Mouse (Mus musculus) central nervous system, embryonic 18 days (tissue): Measurements from ENCODE around the gene Olfr55. TPM values are rescaled to one million over a fixed set of nuclear protein-coding genes. Genes with fewer than 3 reads are reported as not detected.

ENCODE experiments used
- polyA plus RNA-seq: library from polyadenylated mRNA; depleted of rRNA; stranded (reverse); fragments of >200 nt; gene quantifications from 2 replicates; pipeline ENCODE4 v1.2.3, GENCODE M21; 2012; rRNA removed

Gene Olfr55
- 0.01 TPM in 1 of 2 replicates, not detected in the other for polyA plus RNA-seq

GRCm38 (mm10) chr17:33168147-33168546 is at the start of gene Olfr55:
Olfr55 (plus strand) TSS chr17:33168447.

GRCm38 (mm10) chr17:33139261-33139820 is 28.9 kb upstream of the Olfr55 start, which contains the start of gene Morc2b:
Morc2b (minus strand) TSS chr17:33139683.

GRCm38 (mm10) chr17:33191002-33191401 is 22.8 kb downstream of the Olfr55 start, which contains the start of gene Olfr239:
Olfr239 (plus strand) TSS chr17:33191302.

GRCm38 (mm10) chr17:33221590-33221989 is 53.3 kb downstream of the Olfr55 start, which contains the start of gene Olfr1564:
Olfr1564 (minus strand) TSS chr17:33221690.

Other genes starting within 250 kb of the Olfr55 start
- gene Cyp4f13, start 221.0 kb upstream of the Olfr55 start, polyA plus RNA-seq: 11.2 and 13.3 TPM in 2 replicates
- gene Zfp472, start 202.6 kb upstream of the Olfr55 start, polyA plus RNA-seq: 4.6 and 4.9 TPM in 2 replicates
- 14.3 and 14.7 TPM in 2 replicates for gene Zfp952, start 175.3 kb upstream of the Olfr55 start, polyA plus RNA-seq
- gene Zfp763, start 135.0 kb upstream of the Olfr55 start, polyA plus RNA-seq: 14.8 and 15.6 TPM in 2 replicates
- not detected in 2 replicates for gene 4921501E09Rik, start 100.4 kb upstream of the Olfr55 start, polyA plus RNA-seq
- 18.3 and 21.0 TPM in 2 replicates for gene Zfp563, start 79.1 kb upstream of the Olfr55 start, polyA plus RNA-seq
- gene Morc2b, start 28.8 kb upstream of the Olfr55 start, polyA plus RNA-seq: 0.44 and 0.59 TPM in 2 replicates
- gene Olfr239, start 22.9 kb downstream of the Olfr55 start, polyA plus RNA-seq: not detected in 2 replicates
- gene Olfr1564, start 53.2 kb downstream of the Olfr55 start, polyA plus RNA-seq: 0.33 and 0.41 TPM in 2 replicates
- 11.1 and 11.7 TPM in 2 replicates for gene Zfp955a, start 86.7 kb downstream of the Olfr55 start, polyA plus RNA-seq
- not detected in 2 replicates for gene Olfr63, start 96.2 kb downstream of the Olfr55 start, polyA plus RNA-seq
- 13.2 and 13.4 TPM in 2 replicates for gene Zfp955b, start 121.1 kb downstream of the Olfr55 start, polyA plus RNA-seq
- 19.7 and 20.0 TPM in 2 replicates for gene Zfp81, start 190.4 kb downstream of the Olfr55 start, polyA plus RNA-seq
- gene Zfp101, start 226.2 kb downstream of the Olfr55 start, polyA plus RNA-seq: 10.6 and 11.8 TPM in 2 replicates